In genomic region chr7:63818105-63818504, GRCm38 (mm10) we compare ENCODE assay signal across 19 mouse cellular contexts.
A peak's percentile ranks its signal among the peaks of the same experiment; 100 is the strongest.
DNase-seq lines count a peak whose midpoint lies in the region; ATAC-seq and TF ChIP-seq lines count a peak whose summit lies in the region.
"Had no signal": no experiment of that assay in that cellular context is flagged by ENCODE, and none has a peak within 500 bp of the region (broad histone marks: within the 10 kb centered on the region; RNA-seq: fewer than 3 reads in every experiment).

No protein-coding gene starts in this region.

- H3K4me1 ChIP-seq in hindbrain, postnatal 0 days (ENCODE audit: insufficient read depth, low read length) = no peaks in the 10 kb centered on the region
- no peaks in the 10 kb centered on the region for H3K4me1 ChIP-seq in hindbrain, embryonic 11.5 days (replicated peaks; ENCODE audit: control insufficient read depth, insufficient read depth, low read length)
- peaks cover 3% of the 10 kb centered on the region; the same call in 1 of the 2 replicates for H3K4me1 ChIP-seq in E14TG2a.4 (replicated peaks; ENCODE audit: low read depth, low read length)
- H3K4me1 ChIP-seq: forebrain, embryonic 13.5 days had no signal

- H3K4me3 ChIP-seq in hindbrain, postnatal 0 days (ENCODE audit: low read length) = no peak overlapping the region
- no peak overlapping the region for H3K4me3 ChIP-seq in hindbrain, embryonic 11.5 days (ENCODE audit: low read depth, low read length)
- no peak overlapping the region for H3K4me3 ChIP-seq in E14TG2a.4 (replicated peaks; ENCODE audit: low read length)
- H3K4me3 ChIP-seq: embryonic facial prominence, embryonic 10.5 days; forebrain, embryonic 13.5 days; heart, embryonic 13.5 days had no signal

- H3K9ac ChIP-seq in hindbrain, postnatal 0 days (replicated peaks; ENCODE audit: low read length) = no peak overlapping the region
- H3K9ac ChIP-seq in hindbrain, embryonic 11.5 days (ENCODE audit: low read depth, low read length) = no peak overlapping the region
- H3K9ac ChIP-seq: forebrain, embryonic 13.5 days; forebrain, postnatal 0 days; heart, embryonic 13.5 days; hindbrain, embryonic 14.5 days had no signal

- 86% methylated on average over 3 of the region's 3 CpGs for WGBS in hindbrain, postnatal 0 days
- WGBS in hindbrain, embryonic 11.5 days = 86% methylated on average over 3 of the region's 3 CpGs

- H3K36me3 ChIP-seq in hindbrain, postnatal 0 days (ENCODE audit: insufficient read depth, low read length) = no peaks in the 10 kb centered on the region
- no peaks in the 10 kb centered on the region for H3K36me3 ChIP-seq in hindbrain, embryonic 11.5 days (ENCODE audit: control insufficient read depth, insufficient read depth, low read length)
- H3K36me3 ChIP-seq in E14TG2a.4 (ENCODE audit: insufficient read depth, low read length) = no peaks in the 10 kb centered on the region
- H3K36me3 ChIP-seq: embryonic facial prominence, embryonic 10.5 days; G1E; heart, embryonic 13.5 days had no signal

- DNase-seq in cerebellum, adult 9-10 months = peak; percentile 46
- no peak for DNase-seq in cerebellum, adult 8-10 months
- no peak for DNase-seq in hindbrain, postnatal 0 days (ENCODE audit: low spot score)
- DNase-seq in hindbrain, embryonic 11.5 days (ENCODE audit: low spot score) = no peak
- peak; percentile 33 for DNase-seq in ZHBTc4 (ENCODE audit: low read depth, low spot score)
- DNase-seq in urinary bladder, postnatal 4 days (ENCODE audit: low spot score in 2 of 2) = no peak
- DNase-seq: adrenal gland, postnatal 10 days; forebrain, postnatal 0 days; gastrocnemius, postnatal 14 days; kidney, adult 11 months; kidney, adult 9 months had no signal

- TF ChIP-seq CTCF in hindbrain, postnatal 0 days (IDR thresholded peaks at IDR 0.05; ENCODE audit: low read depth) = 0 out of 2 replicates have a peak, but pooled peaks have one; percentile 3
- TF ChIP-seq CTCF in E14TG2a.4 (conservative IDR thresholded peaks at IDR 0.05; ENCODE audit: low read length) = 0 out of 2 replicates have a peak, but pooled peaks have one; percentile 10

- H3K9me3 ChIP-seq in hindbrain, postnatal 0 days (ENCODE audit: low read length) = no peaks in the 10 kb centered on the region
- H3K9me3 ChIP-seq in hindbrain, embryonic 11.5 days (ENCODE audit: control insufficient read depth, low read length) = no peaks in the 10 kb centered on the region
- no peaks in the 10 kb centered on the region for H3K9me3 ChIP-seq in E14TG2a.4 (ENCODE audit: low read length)
- H3K9me3 ChIP-seq: embryonic facial prominence, embryonic 10.5 days; forebrain, embryonic 13.5 days; G1E; heart, embryonic 13.5 days had no signal

- no peak for ATAC-seq in hindbrain, postnatal 0 days
- no peak for ATAC-seq in hindbrain, embryonic 11.5 days (ENCODE audit: low FRiP score)
- ATAC-seq in megakaryocyte, adult 5-6 weeks (ENCODE audit: poor library complexity, severe bottlenecking) = no peak
- ATAC-seq: forebrain, embryonic 13.5 days; forebrain, postnatal 0 days had no signal

- no peaks in the 10 kb centered on the region for H3K27me3 ChIP-seq in hindbrain, postnatal 0 days (ENCODE audit: insufficient read depth, low read length)
- H3K27me3 ChIP-seq in hindbrain, embryonic 11.5 days (ENCODE audit: control insufficient read depth, insufficient read depth, low read length) = no peaks in the 10 kb centered on the region
- peaks cover 23% of the 10 kb centered on the region for H3K27me3 ChIP-seq in E14TG2a.4 (ENCODE audit: insufficient read depth, low read length)
- H3K27me3 ChIP-seq: CH12.LX; forebrain, embryonic 13.5 days; heart, embryonic 13.5 days had no signal

- H3K27ac ChIP-seq in hindbrain, postnatal 0 days = no peak overlapping the region
- H3K27ac ChIP-seq in hindbrain, embryonic 11.5 days (ENCODE audit: low read depth, low read length) = no peak overlapping the region
- H3K27ac ChIP-seq: embryonic facial prominence, embryonic 10.5 days; forebrain, embryonic 13.5 days; heart, embryonic 13.5 days; hindbrain, embryonic 14.5 days had no signal

- H3K4me2 ChIP-seq in hindbrain, postnatal 0 days (ENCODE audit: low read depth, low read length) = no peak overlapping the region
- no peak overlapping the region for H3K4me2 ChIP-seq in hindbrain, embryonic 11.5 days (replicated peaks; ENCODE audit: low read depth, low read length)
- H3K4me2 ChIP-seq: forebrain, embryonic 13.5 days; heart, embryonic 13.5 days; hindbrain, embryonic 14.5 days had no signal

Comparison
In these comparisons a context has a peak if more than half of its experiments do, and no peak if none do; other contexts are left out.
1. DNase-seq: peak in cerebellum, adult 9-10 months (single experiment) and ZHBTc4 (single experiment); none in cerebellum, adult 8-10 months (single experiment), hindbrain, postnatal 0 days (single experiment), hindbrain, embryonic 11.5 days (single experiment) and urinary bladder, postnatal 4 days (0 of 2).